Mouse (Mus musculus): Measurements from ENCODE around the gene Srl.

- no peak for TF ChIP-seq GATA1 (IDR thresholded peaks at IDR 0.05; ENCODE audit: borderline replicate concordance, low read length)
- no peak for TF ChIP-seq FLI1 (IDR thresholded peaks at IDR 0.05; ENCODE audit: low read length)
Observed at GRCm38 (mm10) chr16:4570737-4571136, 29.1 kb upstream of the Srl start.

Measured in megakaryocyte, embryonic 14.5 days (primary cell).